Mouse (Mus musculus): ENCODE measurements around the gene Pex19.
A peak's percentile ranks its signal among the peaks of the same experiment; 100 is the strongest.

The Pex19 gene

GRCm38 (mm10) chr1:172133535-172133934 lies 7.0 kb downstream of the Pex19 start:
- no peak for DNase-seq (ENCODE audit: low read depth, low spot score)

GRCm38 (mm10) chr1:172134072-172134471 lies 7.5 kb downstream of the Pex19 start:
- DNase-seq (ENCODE audit: low read depth, low spot score), result no peak

- DNase-seq (ENCODE audit: low read depth, low spot score), result no peak
Measured at GRCm38 (mm10) chr1:172140160-172140559, 13.6 kb downstream of the Pex19 start.

GRCm38 (mm10) chr1:172140825-172141224 lies 14.3 kb downstream of the Pex19 start:
- no peak for DNase-seq (ENCODE audit: low read depth, low spot score)

GRCm38 (mm10) chr1:172141529-172141928 lies 15.0 kb downstream of the Pex19 start:
- no peak for DNase-seq (ENCODE audit: low read depth, low spot score)

- DNase-seq (ENCODE audit: low read depth, low spot score), result no peak
Measured at GRCm38 (mm10) chr1:172143570-172143969, 17.0 kb downstream of the Pex19 start.

GRCm38 (mm10) chr1:172147835-172148278 lies 21.3 kb downstream of the Pex19 start, which contains the start of gene Dcaf8:
Gene Dcaf8, plus strand, starts transcription at chr1:172148084.
- peak; percentile 85 for DNase-seq (ENCODE audit: low read depth, low spot score)

- no peak for DNase-seq (ENCODE audit: low read depth, low spot score)
Measured at GRCm38 (mm10) chr1:172148279-172148954, 21.9 kb downstream of the Pex19 start.

- no peak for DNase-seq (ENCODE audit: low read depth, low spot score)
Measured at GRCm38 (mm10) chr1:172148955-172149815, 22.6 kb downstream of the Pex19 start.

- no peak for DNase-seq (ENCODE audit: low read depth, low spot score)
Measured at GRCm38 (mm10) chr1:172154536-172154935, 28.0 kb downstream of the Pex19 start.

GRCm38 (mm10) chr1:172155518-172155917 lies 29.0 kb downstream of the Pex19 start:
- no peak for DNase-seq (ENCODE audit: low read depth, low spot score)

- DNase-seq (ENCODE audit: low read depth, low spot score), result no peak
Measured at GRCm38 (mm10) chr1:172159970-172160369, 33.4 kb downstream of the Pex19 start.

- DNase-seq (ENCODE audit: low read depth, low spot score), result no peak
Measured at GRCm38 (mm10) chr1:172160508-172160907, 34.0 kb downstream of the Pex19 start.

- no peak for DNase-seq (ENCODE audit: low read depth, low spot score)
Measured at GRCm38 (mm10) chr1:172162009-172162408, 35.5 kb downstream of the Pex19 start.

- no peak for DNase-seq (ENCODE audit: low read depth, low spot score)
Measured at GRCm38 (mm10) chr1:172162959-172163358, 36.4 kb downstream of the Pex19 start.

GRCm38 (mm10) chr1:172167911-172168310 lies 41.4 kb downstream of the Pex19 start:
- no peak for DNase-seq (ENCODE audit: low read depth, low spot score)

GRCm38 (mm10) chr1:172169809-172170208 lies 43.3 kb downstream of the Pex19 start:
- DNase-seq (ENCODE audit: low read depth, low spot score), result no peak

GRCm38 (mm10) chr1:172172381-172172780 lies 45.8 kb downstream of the Pex19 start:
- DNase-seq (ENCODE audit: low read depth, low spot score), result no peak

GRCm38 (mm10) chr1:172173181-172173580 lies 46.6 kb downstream of the Pex19 start:
- DNase-seq (ENCODE audit: low read depth, low spot score), result no peak

- DNase-seq (ENCODE audit: low read depth, low spot score), result no peak
Measured at GRCm38 (mm10) chr1:172177791-172178190, 51.2 kb downstream of the Pex19 start.

GRCm38 (mm10) chr1:172179102-172179501 lies 52.5 kb downstream of the Pex19 start:
- DNase-seq (ENCODE audit: low read depth, low spot score), result no peak

- no peak for DNase-seq (ENCODE audit: low read depth, low spot score)
Measured at GRCm38 (mm10) chr1:172180881-172181280, 54.3 kb downstream of the Pex19 start.

GRCm38 (mm10) chr1:172181777-172182176 lies 55.2 kb downstream of the Pex19 start:
- DNase-seq (ENCODE audit: low read depth, low spot score), result no peak
